Mouse (Mus musculus): ENCODE results near the gene Hes1.
"Not testable (repeated sequence)": the region's sequence is repeated elsewhere in the genome, so short reads cannot be mapped to it uniquely, and the experiment has no call there.

- TF ChIP-seq CTCF, EP300 (IDR thresholded peaks at IDR 0.05; ENCODE audit: low read depth): not testable (repeated sequence)
Observed at GRCm38 (mm10) chr16:30108167-30108566, 44.0 kb downstream of the Hes1 start.

Measured in heart, postnatal 0 days (tissue).